Mouse (Mus musculus) CH12.LX (cell line): ENCODE measurements around the gene Lrp6. TPM values are rescaled to one million over a fixed set of nuclear protein-coding genes. Genes with fewer than 3 reads are reported as not detected.

Source experiments
- DNase-seq: peaks from one replicate; pipeline ENCODE4 v3.0.0-alpha.2; 2013; ENCODE audit errors: extremely low read depth
- H3K27ac ChIP-seq: 2 replicates; pipeline ENCODE4 v1.5.1; 2012; ENCODE audit warnings: low read depth, mild to moderate bottlenecking, control low read depth, moderate library complexity; ENCODE audit not compliant: insufficient read depth
- H3K27me3 ChIP-seq: replicated peaks from 2 replicates; pipeline ENCODE3; 2012; ENCODE audit warnings: inconsistent platforms
- H3K36me3 ChIP-seq, 2 experiments: replicated peaks in 1 of 2; 2 replicates each; pipeline versions ENCODE3 to v1.6.1; 2012; ENCODE audit warnings: inconsistent platforms in 1 of 2, low read length in 1 of 2, mild to moderate bottlenecking in 1 of 2, mixed read lengths in 1 of 2, moderate library complexity in 1 of 2; ENCODE audit not compliant: control insufficient read depth in 1 of 2, insufficient read depth in 1 of 2
- H3K4me1 ChIP-seq, 2 experiments: 2 replicates each; pipeline ENCODE4 v1.6.1; 2012; ENCODE audit warnings: inconsistent platforms in 1 of 2, moderate library complexity in 1 of 2; ENCODE audit not compliant: insufficient read depth in 2 of 2, control insufficient read depth in 1 of 2
- H3K4me2 ChIP-seq: 2 replicates; pipeline ENCODE4 v1.6.1; 2012; ENCODE audit warnings: low read depth, mild to moderate bottlenecking, control low read depth; ENCODE audit not compliant: poor library complexity, insufficient read depth, severe bottlenecking
- H3K4me3 ChIP-seq, 3 experiments: fragments of 150-350 bp in 1 of 3; sonication (generic) in 1 of 3; replicated peaks in 1 of 3; 2 replicates each; pipeline versions ENCODE3 to v1.5.1; 2011 to 2012; ENCODE audit warnings: low read depth in 2 of 3, low read length in 2 of 3, mild to moderate bottlenecking in 2 of 3, moderate library complexity in 2 of 3, control low read depth in 1 of 3, improper control_type of control experiment in 1 of 3, inconsistent platforms in 1 of 3, mixed read lengths in 1 of 3; ENCODE audit not compliant: poor library complexity in 1 of 3
- H3K79me2 ChIP-seq: replicated peaks from 2 replicates; pipeline ENCODE4 v1.6.1; 2012; ENCODE audit warnings: mild to moderate bottlenecking, moderate library complexity; ENCODE audit not compliant: control insufficient read depth, poor library complexity, insufficient read depth, severe bottlenecking; ENCODE audit errors: extremely low read depth
- H3K9ac ChIP-seq: 2 replicates; pipeline ENCODE4 v1.6.1; 2012; ENCODE audit warnings: low read depth, mild to moderate bottlenecking, control low read depth, moderate library complexity; ENCODE audit not compliant: insufficient read depth
- H3K9me3 ChIP-seq: replicated peaks from 2 replicates; pipeline ENCODE3; 2012; ENCODE audit warnings: low read length, inconsistent platforms, mixed read lengths
- BHLHE40 ChIP-seq: IDR thresholded peaks from 2 replicates; pipeline ENCODE4 v1.6.1; 2011; ENCODE audit warnings: mild to moderate bottlenecking, low read depth, low read length, improper control_type of control experiment
- CHD2 ChIP-seq: IDR thresholded peaks from 2 replicates; pipeline ENCODE4 v1.6.1; 2011; ENCODE audit warnings: low read length, improper control_type of control experiment
- EP300 ChIP-seq: IDR thresholded peaks from 2 replicates; pipeline ENCODE4 v1.6.1; 2011; ENCODE audit warnings: low read length, improper control_type of control experiment
- MAFK ChIP-seq: IDR thresholded peaks from 2 replicates; pipeline ENCODE4 v1.6.1; 2011; ENCODE audit warnings: low read length, improper control_type of control experiment; ENCODE audit not compliant: insufficient replicate concordance
- MYC ChIP-seq: IDR thresholded peaks from 2 replicates; pipeline ENCODE4 v1.6.1; 2011; ENCODE audit warnings: low read depth, mild to moderate bottlenecking, improper control_type of control experiment, low read length
- NELFE ChIP-seq: IDR thresholded peaks from 2 replicates; pipeline ENCODE4 v1.6.1; 2011; ENCODE audit warnings: low read depth, low read length, improper control_type of control experiment
- POLR2A ChIP-seq: IDR thresholded peaks from 2 replicates; pipeline ENCODE4 v1.6.1; 2011; ENCODE audit warnings: low read depth, mild to moderate bottlenecking, improper control_type of control experiment, low read length
- POLR2AphosphoS2 ChIP-seq: IDR thresholded peaks from 2 replicates; pipeline ENCODE4 v1.6.1; 2011; ENCODE audit warnings: low read depth, low read length, improper control_type of control experiment
- UBTF ChIP-seq: IDR thresholded peaks from 2 replicates; pipeline ENCODE4 v1.6.1; 2012; ENCODE audit warnings: low read depth, mild to moderate bottlenecking, inconsistent platforms, low read length, improper control_type of control experiment, moderate library complexity
- ZC3H11A ChIP-seq: IDR thresholded peaks from 2 replicates; pipeline ENCODE4 v1.6.1; 2012; ENCODE audit warnings: low read depth, mild to moderate bottlenecking, inconsistent platforms, low read length, improper control_type of control experiment
- ZNF384 ChIP-seq: IDR thresholded peaks from 2 replicates; pipeline ENCODE4 v1.6.1; 2012; ENCODE audit warnings: low read depth, low read length, improper control_type of control experiment, inconsistent platforms
- dilution Hi-C: fragments of 300-500 bp; cut with MboI; formaldehyde crosslinking; loops from 2 replicates; pipeline ENCODE4 v1.14.3; 2020; ENCODE audit warnings: low sequenced_read_pairs; ENCODE audit not compliant: extremely low pct_unique_long_range_greater_than_20kb, extremely low pct_ligation_motif_present
- in situ Hi-C: fragments of 300-500 bp; cut with MboI; formaldehyde crosslinking; loops from 3 replicates; pipeline ENCODE4 v1.14.3; 2019; ENCODE audit warnings: low sequenced_read_pairs, low pct_ligation_motif_present, low pct_unique_long_range_greater_than_20kb, mixed read lengths
- polyA plus RNA-seq: library from polyadenylated mRNA; unstranded; fragments of >175 nt; gene quantifications from 2 replicates; pipeline ENCODE4 v1.2.1, GENCODE M21; 2012; ENCODE audit warnings: low read depth; ENCODE audit not compliant: insufficient read length
- total RNA-seq, 2 experiments: library from RNA; depleted of rRNA; stranded (reverse); fragments of 300-350 nt in 1 of 2; fragments of >200 nt in 1 of 2; gene quantifications; 2 replicates each; pipeline ENCODE4 v1.2.3; 2012 to 2014

Lrp6 gene
- total and polyA plus RNA-seq, 3 experiments, result 12.4 to 15.6 (median 13.3) TPM

GRCm38 (mm10) chr6:134518450-134518849 lies 48.3 kb downstream of the Lrp6 start:
- TF ChIP-seq NELFE (no peak), MAFK (no peak)
- no peak overlapping the region for H3K4me2 ChIP-seq
- dilution Hi-C loops (no loop called here), in situ Hi-C loops (no loop called here)
- no peak overlapping the region for H3K27ac ChIP-seq
- H3K4me1 ChIP-seq, result peaks cover 0 to 11% of the 10 kb centered on the region in 2 experiments; a peak in 2 of 4 replicates
- H3K9me3 ChIP-seq, result no peaks in the 10 kb centered on the region
- DNase-seq, result no peak
- peaks cover 0 to 15% of the 10 kb centered on the region in 2 experiments for H3K36me3 ChIP-seq
- no peak overlapping the region for H3K4me3 ChIP-seq
- no peaks in the 10 kb centered on the region for H3K27me3 ChIP-seq
- no peak overlapping the region for H3K9ac ChIP-seq
- H3K79me2 ChIP-seq, result no peaks in the 10 kb centered on the region

GRCm38 (mm10) chr6:134517141-134517540 lies 49.6 kb downstream of the Lrp6 start:
- H3K4me2 ChIP-seq, result no peak overlapping the region
- dilution Hi-C loops, result no loop called here

GRCm38 (mm10) chr6:134515416-134515815 lies 51.3 kb downstream of the Lrp6 start:
- Histone ChIP-seq H3K9ac (no peak overlapping the region), H3K27me3 (no peaks in the 10 kb centered on the region), H3K9me3 (no peaks in the 10 kb centered on the region), H3K36me3 (peaks cover 3 to 24% of the 10 kb centered on the region in 2 experiments), H3K27ac (no peak overlapping the region), H3K4me2 (no peak overlapping the region), H3K79me2 (no peaks in the 10 kb centered on the region), H3K4me1 (peaks cover 0 to 5% of the 10 kb centered on the region in 2 experiments; a peak in 1 of 4 replicates), H3K4me3 (no peak overlapping the region)
- no peak for DNase-seq
- in situ Hi-C loops (no loop called here), dilution Hi-C loops (no loop called here)
- TF ChIP-seq ZC3H11A (no peak), UBTF (no peak), MYC (no peak), EP300 (no peak), BHLHE40 (no peak), POLR2A (no peak), CHD2 (no peak), POLR2AphosphoS2 (no peak)
- TF ChIP-seq, all 38 proteins: peak for 0

More at GRCm38 (mm10) chr6:134517141-134517540, 49.6 kb downstream of the Lrp6 start:
- in situ Hi-C loops, result no loop called here
- no peak overlapping the region for H3K4me3 ChIP-seq
- no peak for TF ChIP-seq ZNF384
- TF ChIP-seq, all 38 proteins: peak for 0
- Histone ChIP-seq H3K36me3 (peaks cover 3 to 21% of the 10 kb centered on the region in 2 experiments), H3K27me3 (no peaks in the 10 kb centered on the region), H3K4me1 (peaks cover 0 to 11% of the 10 kb centered on the region in 2 experiments; a peak in 2 of 4 replicates), H3K79me2 (no peaks in the 10 kb centered on the region), H3K9me3 (no peaks in the 10 kb centered on the region), H3K27ac (no peak overlapping the region), H3K9ac (no peak overlapping the region)
- DNase-seq, result no peak
